Mouse (Mus musculus): Measurements from ENCODE around the gene Olfr1487.
"Not testable (repeated sequence)": the region's sequence is repeated elsewhere in the genome, so short reads cannot be mapped to it uniquely, and the experiment has no call there.

The Olfr1487 gene

GRCm38 (mm10) chr19:13617075-13617474 is at the start of gene Olfr1487:
Gene Olfr1487 (plus strand): TSS chr19:13617375.
- not testable (repeated sequence) for DNase-seq (ENCODE audit: inconsistent age in 2 of 2, low spot score in 1 of 2)

- no peak for DNase-seq (ENCODE audit: inconsistent age in 2 of 2, low spot score in 1 of 2)
These were observed 34.0 kb upstream of the Olfr1487 start, which contains the start of gene Olfr1484 for GRCm38 (mm10) chr19:13583211-13583610. Gene Olfr1484 (plus strand): TSS chr19:13583511.

- no peak for DNase-seq (ENCODE audit: inconsistent age in 2 of 2, low spot score in 1 of 2)
These were observed 14.1 kb downstream of the Olfr1487 start, which contains the start of gene Olfr1489 for GRCm38 (mm10) chr19:13631321-13631720. Gene Olfr1489 (plus strand): TSS chr19:13631621.

GRCm38 (mm10) chr19:13650791-13651190 is 33.6 kb downstream of the Olfr1487 start, which contains the start of gene Olfr1490:
Gene Olfr1490 (plus strand): TSS chr19:13651091.
- no peak for DNase-seq (ENCODE audit: inconsistent age in 2 of 2, low spot score in 1 of 2)
